Mouse (Mus musculus) mesoderm, embryonic 11.5 days (tissue): ENCODE measurements around the gene Ppia.
"Not testable (repeated sequence)": the region's sequence is repeated elsewhere in the genome, so short reads cannot be mapped to it uniquely, and the experiment has no call there.

Source experiments
- DNase-seq: peaks from one replicate; pipeline ENCODE4 v3.0.0-alpha.2; 2012; ENCODE audit warnings: low read depth, low spot score

Gene Ppia

DNA sequence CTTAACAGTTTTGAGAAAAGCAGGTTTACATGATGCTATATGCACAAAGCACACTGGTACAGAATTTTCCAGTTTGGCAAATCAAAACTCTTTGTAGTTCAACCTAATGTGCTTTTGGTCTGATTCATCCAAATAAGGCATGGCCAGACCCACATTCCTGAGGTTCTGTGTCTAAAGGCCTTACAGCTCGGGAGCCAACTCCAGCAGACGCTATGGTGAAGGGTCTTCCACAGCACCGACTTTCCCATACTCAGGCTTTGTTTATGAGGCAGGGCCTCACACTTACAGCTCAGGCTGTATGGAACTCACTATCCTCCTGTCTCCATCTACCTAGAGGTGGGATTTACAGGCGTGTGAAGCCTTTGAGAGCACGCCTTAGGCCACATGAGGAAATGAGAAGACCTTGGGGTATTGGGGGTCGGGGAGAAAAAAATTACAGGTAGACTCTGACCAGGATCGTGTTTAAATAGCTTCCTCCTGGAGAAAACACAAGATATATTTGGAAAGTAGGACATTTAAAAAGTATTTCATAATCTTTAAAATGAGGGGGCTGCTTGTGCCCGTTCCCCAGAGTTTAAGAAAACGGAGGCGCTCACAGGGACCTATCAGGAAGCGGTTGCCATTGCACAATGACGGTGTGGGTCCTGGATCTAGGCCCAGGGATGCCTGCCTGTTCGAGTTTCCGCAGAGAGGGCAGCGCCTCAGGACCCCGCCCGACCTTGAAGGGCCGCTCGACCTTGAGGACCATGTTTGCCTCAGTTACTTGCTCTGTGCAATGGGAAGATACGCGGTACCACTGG is at the start of gene Ppia:
Gene Ppia (plus strand): TSS at position 693 of the 800 bp plus-strand sequence.
- DNase-seq = peak; percentile 30

GRCm38 (mm10) chr11:6365885-6366284 is 49.4 kb upstream of the Ppia start:
- peak; percentile 81 for DNase-seq

GRCm38 (mm10) chr11:6366434-6366833 is 48.8 kb upstream of the Ppia start:
- DNase-seq = no peak

DNA sequence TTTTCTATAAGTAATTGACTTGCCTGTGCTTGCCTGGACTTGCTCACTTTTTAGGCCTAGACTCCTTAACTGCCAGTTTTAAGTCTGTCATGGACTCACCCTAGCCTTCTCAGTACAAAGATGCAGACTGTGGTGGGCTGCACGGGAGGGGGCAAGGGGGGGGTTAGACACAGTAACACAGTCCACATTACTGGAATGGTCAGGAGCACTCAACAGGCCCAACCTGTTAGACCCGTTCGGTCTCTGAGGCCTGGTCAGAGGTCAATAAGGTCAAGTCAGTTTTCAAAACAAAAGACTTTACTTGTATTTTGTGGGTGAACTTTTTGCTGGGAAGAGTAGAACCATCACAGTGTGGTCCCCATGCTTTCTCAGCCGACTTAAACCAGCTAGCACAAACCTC is 48.1 kb upstream of the Ppia start:
- DNase-seq = no peak

DNA sequence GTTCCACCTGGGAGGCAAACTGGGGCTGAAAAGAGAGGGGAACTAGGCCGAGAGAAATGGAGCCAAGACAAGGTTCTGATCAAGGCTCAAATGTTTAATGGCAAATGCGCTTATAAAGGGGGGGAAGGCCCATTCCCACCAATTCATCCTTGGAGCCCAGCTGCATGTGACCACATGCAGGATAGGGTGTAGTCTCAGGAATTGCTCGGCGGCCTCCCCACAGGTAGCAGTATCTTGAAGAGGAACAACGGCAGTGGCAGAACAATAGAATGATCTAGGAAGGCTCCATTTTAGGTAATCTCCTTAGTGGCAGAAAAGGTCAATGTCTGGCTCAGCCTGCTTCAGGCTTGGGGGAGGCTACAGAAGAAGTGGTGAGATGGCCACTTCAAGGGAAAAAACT is 47.3 kb upstream of the Ppia start:
- DNase-seq = not testable (repeated sequence)

DNA sequence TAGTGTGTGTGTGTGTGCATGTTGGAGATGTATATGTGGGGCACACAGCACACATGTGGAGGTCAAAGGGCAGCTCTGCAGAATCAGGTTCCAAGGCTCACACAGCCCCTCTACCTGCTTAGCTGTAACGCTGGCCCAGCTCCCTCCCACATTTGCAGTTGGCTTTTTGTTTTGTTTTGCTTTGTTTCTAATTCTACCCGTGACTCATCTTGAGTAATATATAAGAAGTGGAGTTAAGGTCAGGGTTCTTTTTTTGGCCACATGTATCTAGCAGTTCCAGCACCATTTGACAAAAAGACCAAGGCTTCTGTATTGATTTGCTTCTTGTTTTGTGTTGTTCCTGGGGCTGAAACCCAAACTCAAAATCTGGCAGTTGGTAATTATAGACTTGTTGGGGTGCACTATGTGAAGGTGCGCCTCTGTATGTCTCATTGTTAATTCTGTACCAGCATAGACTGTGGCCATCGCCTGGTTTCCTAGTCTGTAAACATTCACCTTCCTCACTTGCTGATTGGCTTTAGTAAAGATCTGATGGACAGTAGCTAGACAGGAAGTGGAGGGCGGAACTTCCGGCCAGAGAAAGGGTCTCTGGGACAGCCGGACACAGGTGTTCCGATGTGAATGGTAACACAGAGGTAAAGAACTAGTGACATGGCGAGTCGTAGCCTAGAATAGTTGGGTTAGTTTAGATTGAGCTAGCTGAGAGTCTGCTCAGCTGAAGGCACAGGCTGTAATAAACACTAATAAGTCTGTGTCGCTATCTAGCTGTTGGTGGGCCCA is 43.7 kb upstream of the Ppia start:
- no peak for DNase-seq

DNA sequence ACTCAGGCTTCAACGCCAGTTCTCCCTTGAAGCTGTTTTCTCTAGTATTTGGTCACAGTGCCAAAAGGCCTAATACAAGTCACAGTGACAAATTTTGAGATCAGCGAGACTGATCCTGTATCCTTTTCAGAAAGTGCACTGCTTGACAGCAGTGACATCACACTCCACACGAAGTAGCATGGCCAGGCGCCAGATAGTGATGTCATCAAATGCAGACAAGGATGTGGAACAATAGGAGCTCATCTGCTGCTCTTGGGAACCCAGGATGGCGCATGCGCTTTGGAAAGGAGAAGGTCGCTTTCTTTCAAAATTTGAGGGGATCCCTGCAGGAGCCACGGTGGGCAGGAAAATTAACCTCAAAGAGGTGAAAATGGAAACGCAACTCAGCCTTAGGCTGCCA is 42.5 kb upstream of the Ppia start:
- no peak for DNase-seq

DNA sequence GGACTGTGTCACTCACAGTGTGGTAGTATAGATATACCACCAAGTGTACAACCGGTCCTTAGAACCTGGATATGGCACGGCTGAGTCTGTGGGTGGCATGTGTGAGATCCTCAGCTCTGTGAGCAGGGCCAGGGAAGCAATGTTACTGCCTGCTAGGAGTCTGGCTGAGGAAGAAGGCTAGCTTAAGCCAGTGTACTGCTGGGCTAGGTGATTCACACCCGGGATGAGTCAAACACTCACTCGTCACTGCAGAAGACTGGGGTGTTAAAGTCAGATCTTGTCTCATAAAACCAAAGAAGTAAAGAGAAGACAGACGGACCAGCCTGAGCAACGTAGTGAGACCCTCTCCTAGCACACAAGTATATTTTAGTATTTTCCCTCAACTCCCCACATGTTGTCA is 34.3 kb upstream of the Ppia start:
- DNase-seq = no peak

DNA sequence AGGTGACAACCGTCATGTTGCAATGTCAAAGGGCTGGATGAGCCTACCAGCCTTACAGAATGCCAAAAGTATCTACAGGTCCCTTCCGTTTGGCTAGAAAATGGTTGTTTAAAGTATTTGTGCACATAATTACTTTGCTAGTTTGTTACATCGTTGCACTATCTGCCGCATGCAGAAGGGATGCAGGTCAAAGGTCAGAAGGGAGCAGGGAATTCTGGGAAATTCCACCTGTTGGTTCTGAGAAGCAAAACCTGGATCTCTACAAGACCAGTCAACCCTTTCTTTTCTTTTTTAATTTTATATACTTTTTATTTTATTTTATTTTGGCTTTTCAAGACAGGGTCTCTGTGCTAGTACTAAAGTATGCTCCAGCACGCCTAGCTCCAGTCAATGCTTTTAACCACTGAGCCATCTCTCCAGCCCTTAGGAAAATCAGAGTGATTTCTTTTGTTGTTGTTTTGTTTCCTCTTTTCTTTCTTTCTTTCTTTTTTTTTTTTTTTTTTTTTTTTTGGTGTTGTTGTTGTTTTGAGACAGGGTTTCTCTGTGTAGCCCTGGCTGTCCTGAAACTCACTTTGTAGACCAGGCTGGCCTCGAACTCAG is 27.0 kb upstream of the Ppia start:
- no peak for DNase-seq

DNA sequence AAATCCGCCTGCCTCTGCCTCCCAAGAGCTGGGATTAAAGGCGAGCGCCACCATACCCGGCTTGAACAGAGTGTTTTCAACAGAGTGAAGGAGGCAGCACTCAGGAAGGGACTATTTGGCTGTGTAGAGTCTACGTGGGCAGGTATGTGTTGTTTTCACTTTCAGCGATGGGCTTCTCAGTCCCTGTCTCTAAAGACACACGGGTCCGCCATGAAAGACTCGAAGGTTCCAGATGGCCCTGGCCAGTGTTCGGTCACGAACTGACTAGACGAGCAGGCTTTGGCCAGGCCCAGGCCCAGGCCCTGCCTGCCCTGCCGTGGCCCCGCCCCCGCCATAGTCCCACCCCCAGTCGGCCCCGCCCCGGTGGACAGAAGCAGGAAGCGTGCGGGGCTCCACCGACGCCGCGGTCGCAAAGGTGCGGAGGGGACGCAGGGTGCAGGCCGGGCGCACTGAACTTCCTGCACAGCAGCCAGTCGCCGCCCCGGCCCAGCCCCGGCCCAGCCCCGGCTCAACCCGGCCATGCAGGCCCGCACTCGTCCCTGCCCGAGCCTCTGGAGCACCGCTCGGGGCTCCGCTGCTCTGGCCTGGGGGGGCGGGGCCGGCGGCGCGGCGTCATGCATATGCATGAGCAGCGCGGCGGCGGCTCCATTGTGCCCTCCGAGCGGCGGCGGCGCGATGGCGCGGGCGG is 26.4 kb upstream of the Ppia start, which contains the start of gene Zmiz2:
Gene Zmiz2 (plus strand): TSS at position 349 of the 688 bp plus-strand sequence.
- DNase-seq = peak; percentile 90

DNA sequence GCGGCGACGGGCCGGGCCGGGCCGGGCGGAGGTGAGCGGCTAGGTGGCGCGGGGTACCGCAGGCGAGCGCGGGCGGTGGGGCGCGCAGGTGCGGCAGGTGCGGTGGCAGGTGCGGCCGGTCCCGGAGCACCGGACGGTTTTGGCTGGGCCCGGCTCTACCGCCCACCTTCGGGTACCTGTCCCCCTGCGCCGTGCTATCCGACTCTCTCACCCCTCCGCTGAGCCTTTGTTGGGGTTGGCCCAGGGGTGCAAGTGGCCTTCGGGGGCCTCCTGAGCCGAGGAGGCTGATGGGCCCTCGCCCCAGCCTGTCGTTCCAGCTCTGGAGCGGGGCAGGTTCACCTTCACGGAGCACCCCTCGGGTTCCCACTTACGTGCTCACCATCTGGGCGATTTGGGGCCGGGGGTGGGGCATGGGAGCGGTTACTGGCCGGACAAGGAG is 25.7 kb upstream of the Ppia start:
- DNase-seq = no peak

- no peak for DNase-seq
Measured at GRCm38 (mm10) chr11:6390376-6391053, 24.7 kb upstream of the Ppia start.

DNA sequence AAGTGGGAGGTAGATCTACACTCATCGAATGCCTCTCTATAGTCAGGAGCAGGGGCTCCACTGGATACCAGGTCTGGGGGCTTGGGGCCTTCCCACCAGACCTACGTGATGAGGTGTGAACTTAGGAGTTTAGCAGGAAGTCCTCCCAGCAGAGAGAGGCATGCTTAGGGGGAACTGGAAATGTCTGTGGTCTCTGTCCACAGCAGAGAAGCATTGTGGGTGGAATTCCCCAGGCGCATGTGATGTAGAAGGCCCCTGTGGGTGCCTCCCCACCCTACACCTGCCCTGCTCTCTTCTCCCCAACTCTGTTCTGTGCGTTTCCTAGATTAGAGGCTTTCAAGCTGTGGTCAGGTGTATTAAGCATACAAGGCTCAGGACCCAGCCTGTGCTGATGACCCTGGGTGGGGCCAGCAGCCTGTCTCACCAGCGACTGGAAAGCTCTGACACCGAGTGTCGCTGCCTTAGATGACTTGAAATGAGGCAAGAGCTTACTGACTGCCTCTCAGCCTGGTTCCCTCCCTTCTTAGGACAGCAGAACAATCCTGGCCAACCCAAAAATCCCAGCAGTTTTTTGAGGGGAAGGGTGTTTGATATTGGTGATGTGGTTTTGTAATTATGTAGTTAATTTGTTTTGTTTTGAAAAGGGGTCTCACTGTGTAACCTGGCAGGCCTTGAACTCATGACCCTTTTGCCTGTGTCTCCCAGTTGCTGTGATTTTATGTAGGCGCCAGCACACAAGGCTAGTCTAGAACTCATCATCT is 23.5 kb upstream of the Ppia start:
- DNase-seq = no peak

- DNase-seq = no peak
Measured at GRCm38 (mm10) chr11:6392857-6393256, 22.4 kb upstream of the Ppia start.

- DNase-seq = no peak
Measured at GRCm38 (mm10) chr11:6393866-6394265, 21.4 kb upstream of the Ppia start.

GRCm38 (mm10) chr11:6395565-6395964 is 19.7 kb upstream of the Ppia start:
- DNase-seq = no peak

DNA sequence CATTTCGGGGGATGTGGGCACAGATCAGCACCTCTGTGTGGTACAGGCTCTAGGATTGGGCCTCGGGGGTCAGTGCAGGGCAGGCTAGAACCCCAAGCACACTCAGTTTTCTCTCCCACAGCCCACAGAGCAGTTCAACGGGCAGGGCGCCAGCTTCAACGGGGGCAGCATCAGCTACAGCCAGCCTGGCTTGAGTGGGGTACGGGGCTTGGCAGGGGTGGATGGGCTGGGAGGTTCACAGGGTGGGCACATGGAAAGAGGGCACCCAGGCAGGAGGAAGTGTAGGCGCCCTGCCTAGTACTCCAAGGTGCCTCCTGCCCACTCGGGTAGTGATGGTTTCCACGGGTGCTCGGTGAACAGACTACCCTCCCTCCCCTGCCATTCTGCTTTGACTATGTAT is 17.1 kb upstream of the Ppia start:
- DNase-seq = no peak

- peak; percentile 54 for DNase-seq
Measured at GRCm38 (mm10) chr11:6402515-6403510, 12.4 kb upstream of the Ppia start.

DNA sequence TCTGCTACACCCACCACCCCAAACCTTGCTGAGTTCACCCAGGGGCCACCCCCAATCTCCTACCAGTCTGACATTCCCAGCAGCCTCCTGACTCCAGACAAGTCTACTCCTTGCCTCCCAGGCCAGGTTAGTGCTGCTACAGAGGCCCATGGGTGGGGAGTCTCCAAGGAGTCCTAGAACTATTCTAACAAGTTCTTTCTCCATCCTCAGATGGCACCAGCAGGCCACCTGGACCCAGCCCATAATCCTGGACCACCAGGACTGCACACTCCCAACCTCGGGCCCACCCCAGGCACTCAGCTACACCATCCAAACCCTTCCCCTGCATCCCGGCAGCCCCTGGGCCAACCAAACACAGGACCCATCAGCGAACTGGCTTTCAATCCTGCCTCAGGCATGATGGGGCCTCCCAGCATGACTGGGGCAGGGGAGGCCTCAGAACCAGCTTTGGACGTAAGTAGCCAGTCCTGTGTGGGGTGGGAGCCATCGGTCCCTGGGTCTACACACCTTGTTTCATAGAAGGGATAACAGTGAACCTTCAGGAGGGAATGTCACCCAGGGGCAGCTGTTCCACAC is 11.3 kb upstream of the Ppia start:
- no peak for DNase-seq
